Mouse (Mus musculus): ENCODE measurements around the gene Tmem53. TPM values are rescaled to one million over a fixed set of nuclear protein-coding genes. Genes with fewer than 3 reads are reported as not detected.

Tmem53 gene
- polyA plus RNA-seq, 1 experiment: 6.8 TPM

- TF ChIP-seq CTCF (IDR thresholded peaks at IDR 0.05; ENCODE audit: borderline replicate concordance, insufficient read depth, low read length): no peak
- no peak for TF ChIP-seq POLR2A (IDR thresholded peaks at IDR 0.05; ENCODE audit: low read depth, low read length)
- Histone ChIP-seq H3K27ac (ENCODE audit: insufficient read depth, low read length) (no peak overlapping the region), H3K4me3 (ENCODE audit: insufficient read depth, low read length) (no peak overlapping the region), H3K4me1 (ENCODE audit: control insufficient read depth, insufficient read depth, low read length) (no peaks in the 10 kb centered on the region)
These were observed 39.9 kb downstream of the Tmem53 start for GRCm38 (mm10) chr4:117291696-117292095.

DNA sequence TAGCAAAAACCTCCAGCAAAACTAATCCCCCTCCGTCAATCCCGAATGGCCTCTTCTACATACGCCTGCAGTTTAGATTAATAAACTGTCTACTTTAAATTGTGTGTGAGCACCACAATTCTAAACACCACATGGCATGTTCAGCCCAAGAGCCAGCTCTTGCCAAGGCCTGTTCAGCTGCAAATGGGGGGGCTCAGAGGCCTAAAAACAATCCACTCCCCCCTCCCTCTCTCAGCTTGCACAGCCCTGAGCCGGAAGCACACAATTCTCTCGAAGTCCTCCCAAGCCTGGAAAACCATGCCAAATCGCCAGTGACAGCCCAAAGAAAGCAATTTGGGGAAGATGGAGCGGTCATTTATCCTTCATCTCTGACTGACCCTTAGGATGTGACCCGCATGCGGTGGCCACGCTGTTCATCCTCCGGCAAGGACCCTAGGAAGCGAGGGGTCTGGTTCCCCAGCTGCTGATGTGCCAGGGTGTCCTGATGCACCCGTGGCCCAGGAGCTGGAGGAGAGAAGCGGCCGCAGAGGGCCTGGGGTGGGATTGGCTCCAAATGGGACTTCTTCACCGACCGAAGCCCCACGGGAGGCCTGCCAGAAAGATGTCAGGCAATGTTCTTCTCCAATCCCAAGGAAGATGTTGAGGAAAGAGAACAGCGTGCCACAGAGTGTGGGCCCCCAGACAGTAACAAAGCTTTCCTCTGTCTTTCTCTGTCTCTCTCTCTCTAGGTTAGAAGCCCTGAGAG lies 45.3 kb downstream of the Tmem53 start:
- Histone ChIP-seq H3K27ac (ENCODE audit: insufficient read depth, low read length) (no peak overlapping the region), H3K4me3 (ENCODE audit: insufficient read depth, low read length) (no peak overlapping the region), H3K4me1 (ENCODE audit: control insufficient read depth, insufficient read depth, low read length) (no peaks in the 10 kb centered on the region)
- TF ChIP-seq POLR2A (IDR thresholded peaks at IDR 0.05; ENCODE audit: low read depth, low read length): no peak
- no peak for TF ChIP-seq CTCF (IDR thresholded peaks at IDR 0.05; ENCODE audit: borderline replicate concordance, insufficient read depth, low read length)

DNA sequence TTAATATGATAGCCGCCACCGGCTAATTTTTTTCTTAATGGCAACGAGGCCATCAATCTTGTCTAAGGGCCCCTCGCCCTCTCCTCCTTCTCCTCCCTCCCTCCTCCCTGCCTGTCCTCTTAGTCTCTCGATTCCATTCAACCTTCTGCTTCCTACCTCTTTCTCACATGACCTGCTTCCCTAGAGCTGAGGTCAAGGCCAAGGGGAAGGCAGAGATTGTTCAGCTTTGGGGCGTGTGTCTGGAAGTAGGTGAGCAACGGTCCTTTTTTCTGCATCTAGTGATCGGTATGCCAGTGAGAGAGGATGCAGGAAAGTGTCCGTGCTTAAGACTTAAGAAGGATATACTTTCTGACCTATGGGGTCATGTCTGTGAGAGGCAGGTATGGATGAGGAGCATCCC lies 46.1 kb downstream of the Tmem53 start:
- TF ChIP-seq POLR2A (IDR thresholded peaks at IDR 0.05; ENCODE audit: low read depth, low read length): no peak
- no peak for TF ChIP-seq CTCF (IDR thresholded peaks at IDR 0.05; ENCODE audit: borderline replicate concordance, insufficient read depth, low read length)
- H3K4me1 ChIP-seq (ENCODE audit: control insufficient read depth, insufficient read depth, low read length): no peaks in the 10 kb centered on the region
- no peak overlapping the region for H3K27ac ChIP-seq (ENCODE audit: insufficient read depth, low read length)
- no peak overlapping the region for H3K4me3 ChIP-seq (ENCODE audit: insufficient read depth, low read length)

- Histone ChIP-seq H3K27ac (ENCODE audit: insufficient read depth, low read length) (no peak overlapping the region), H3K4me1 (ENCODE audit: control insufficient read depth, insufficient read depth, low read length) (no peaks in the 10 kb centered on the region), H3K4me3 (ENCODE audit: insufficient read depth, low read length) (no peak overlapping the region)
- TF ChIP-seq POLR2A (IDR thresholded peaks at IDR 0.05; ENCODE audit: low read depth, low read length) (no peak), CTCF (IDR thresholded peaks at IDR 0.05; ENCODE audit: borderline replicate concordance, insufficient read depth, low read length) (no peak)
These were observed 48.2 kb downstream of the Tmem53 start for GRCm38 (mm10) chr4:117299921-117300320.

DNA sequence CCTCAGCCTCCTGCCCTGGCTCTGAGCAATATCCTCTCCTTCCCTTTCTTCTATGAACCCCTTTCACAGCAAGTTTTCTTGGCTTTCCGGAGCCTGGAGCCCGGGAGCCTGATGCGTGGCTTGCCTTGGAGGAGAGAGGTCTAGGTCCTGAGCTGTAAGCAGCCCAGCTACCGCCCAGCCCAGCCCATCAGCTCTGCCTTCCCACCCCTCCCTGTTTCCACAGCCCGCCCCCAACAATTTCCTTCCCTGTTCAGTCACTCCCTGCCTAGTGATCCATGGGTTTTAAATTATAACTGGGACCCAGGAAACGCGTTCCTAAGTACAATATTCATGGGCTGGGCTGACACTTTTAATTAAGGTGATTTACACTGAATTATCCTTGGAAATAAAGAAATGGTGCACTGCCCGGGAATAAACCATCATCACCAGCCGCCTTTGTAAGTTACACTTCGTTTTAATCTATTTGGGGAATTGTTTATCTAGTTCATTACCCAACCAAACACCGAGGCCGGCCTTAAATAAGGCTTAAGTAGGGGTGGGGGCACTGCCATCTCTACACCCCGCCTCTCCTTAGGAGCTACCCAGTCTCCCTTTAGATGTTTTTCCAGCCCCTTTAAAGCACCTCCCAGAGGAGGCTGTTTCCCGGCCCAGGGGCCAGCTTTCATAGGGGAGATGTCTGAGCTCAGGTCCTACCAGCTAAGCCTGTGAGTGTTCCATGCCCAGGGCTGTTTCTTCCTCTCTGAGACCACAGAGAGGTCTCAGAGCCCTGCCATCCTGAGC lies 50.5 kb downstream of the Tmem53 start:
- no peak overlapping the region for H3K27ac ChIP-seq (ENCODE audit: insufficient read depth, low read length)
- no peaks in the 10 kb centered on the region for H3K4me1 ChIP-seq (ENCODE audit: control insufficient read depth, insufficient read depth, low read length)
- no peak overlapping the region for H3K4me3 ChIP-seq (ENCODE audit: insufficient read depth, low read length)
- TF ChIP-seq POLR2A (IDR thresholded peaks at IDR 0.05; ENCODE audit: low read depth, low read length): no peak
- TF ChIP-seq CTCF (IDR thresholded peaks at IDR 0.05; ENCODE audit: borderline replicate concordance, insufficient read depth, low read length): no peak

DNA sequence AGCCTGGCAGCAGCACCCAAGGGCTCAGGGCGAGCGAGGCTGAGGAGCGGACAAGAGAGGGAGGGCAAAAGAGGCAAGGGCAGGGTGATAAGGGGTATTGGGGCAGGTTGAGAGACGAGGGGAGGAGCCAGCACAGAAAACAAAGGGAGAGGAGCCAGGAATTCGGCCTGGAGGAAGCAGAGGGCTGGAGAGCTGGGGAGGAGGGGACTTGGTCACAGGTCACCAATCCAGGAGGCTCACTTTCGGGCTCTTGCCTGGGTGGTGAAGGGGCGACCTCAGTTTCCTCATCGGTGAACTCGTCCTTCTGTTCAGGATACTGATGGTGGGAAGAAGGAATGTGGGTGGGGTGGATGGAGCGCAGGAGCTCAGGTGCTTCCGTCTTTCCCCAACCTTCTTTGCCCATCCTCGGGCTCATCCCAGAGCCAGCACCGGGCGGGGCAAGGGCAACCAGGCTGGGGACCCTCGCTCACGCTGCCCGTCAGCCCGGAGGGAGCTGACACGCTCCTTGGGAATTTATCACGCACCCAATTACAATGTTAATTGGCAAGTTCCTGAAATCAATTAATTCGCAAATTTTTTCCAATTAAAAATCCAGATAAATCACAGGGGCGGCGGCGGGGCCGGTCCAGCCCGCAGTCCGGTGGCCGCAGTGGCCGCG lies 52.0 kb downstream of the Tmem53 start:
- TF ChIP-seq POLR2A (IDR thresholded peaks at IDR 0.05; ENCODE audit: low read depth, low read length) (no peak), CTCF (IDR thresholded peaks at IDR 0.05; ENCODE audit: borderline replicate concordance, insufficient read depth, low read length) (no peak)
- Histone ChIP-seq H3K4me3 (ENCODE audit: insufficient read depth, low read length) (no peak overlapping the region), H3K27ac (ENCODE audit: insufficient read depth, low read length) (no peak overlapping the region), H3K4me1 (ENCODE audit: control insufficient read depth, insufficient read depth, low read length) (no peaks in the 10 kb centered on the region)

- no peaks in the 10 kb centered on the region for H3K4me1 ChIP-seq (ENCODE audit: control insufficient read depth, insufficient read depth, low read length)
- H3K4me3 ChIP-seq (ENCODE audit: insufficient read depth, low read length): peak overlapping the region; percentile 35
- no peak overlapping the region for H3K27ac ChIP-seq (ENCODE audit: insufficient read depth, low read length)
- TF ChIP-seq CTCF (IDR thresholded peaks at IDR 0.05; ENCODE audit: borderline replicate concordance, insufficient read depth, low read length): no peak
- no peak for TF ChIP-seq POLR2A (IDR thresholded peaks at IDR 0.05; ENCODE audit: low read depth, low read length)
These were observed 52.7 kb downstream of the Tmem53 start for GRCm38 (mm10) chr4:117304239-117305025.

GRCm38 (mm10) chr4:117305461-117305860 lies 53.7 kb downstream of the Tmem53 start:
- H3K4me1 ChIP-seq (ENCODE audit: control insufficient read depth, insufficient read depth, low read length): no peaks in the 10 kb centered on the region
- H3K27ac ChIP-seq (ENCODE audit: insufficient read depth, low read length): no peak overlapping the region
- TF ChIP-seq CTCF (IDR thresholded peaks at IDR 0.05; ENCODE audit: borderline replicate concordance, insufficient read depth, low read length) (no peak), POLR2A (IDR thresholded peaks at IDR 0.05; ENCODE audit: low read depth, low read length) (no peak)
- H3K4me3 ChIP-seq (ENCODE audit: insufficient read depth, low read length): no peak overlapping the region

- no peak overlapping the region for H3K4me3 ChIP-seq (ENCODE audit: insufficient read depth, low read length)
- H3K4me1 ChIP-seq (ENCODE audit: control insufficient read depth, insufficient read depth, low read length): no peaks in the 10 kb centered on the region
- no peak for TF ChIP-seq POLR2A (IDR thresholded peaks at IDR 0.05; ENCODE audit: low read depth, low read length)
- H3K27ac ChIP-seq (ENCODE audit: insufficient read depth, low read length): no peak overlapping the region
These were observed 55.5 kb downstream of the Tmem53 start for GRCm38 (mm10) chr4:117307270-117307669.
